8 mouse cellular contexts compared by ENCODE assay signal in genomic region chr17:24638840-24639239, GRCm38 (mm10). TPM values are rescaled to one million over a fixed set of nuclear protein-coding genes. Genes with fewer than 3 reads are reported as not detected.
A peak's percentile ranks its signal among the peaks of the same experiment; 100 is the strongest.
DNase-seq lines count a peak whose midpoint lies in the region; ATAC-seq and TF ChIP-seq lines count a peak whose summit lies in the region.

No protein-coding gene starts in this region.

- no peaks in the 10 kb centered on the region for H3K9me3 ChIP-seq in E14TG2a.4 (ENCODE audit: low read length)
- no peaks in the 10 kb centered on the region for H3K9me3 ChIP-seq in intestine, embryonic 15.5 days
- no peaks in the 10 kb centered on the region for H3K9me3 ChIP-seq in lung, embryonic 16.5 days (ENCODE audit: control insufficient read depth, low read length)

- ATAC-seq in intestine, embryonic 15.5 days = peak; percentile 81
- ATAC-seq in lung, embryonic 16.5 days (ENCODE audit: low read depth) = peak; percentile 91

- WGBS in intestine, embryonic 15.5 days = 53% methylated on average over 9 of the region's 9 CpGs
- 50% methylated on average over 9 of the region's 9 CpGs for WGBS in lung, embryonic 16.5 days

- peaks cover 92% of the 10 kb centered on the region for H3K4me1 ChIP-seq in E14TG2a.4 (replicated peaks; ENCODE audit: low read depth, low read length)
- H3K4me1 ChIP-seq in intestine, embryonic 15.5 days (replicated peaks) = peaks cover 22% of the 10 kb centered on the region
- peaks cover 12% of the 10 kb centered on the region for H3K4me1 ChIP-seq in lung, embryonic 16.5 days (replicated peaks; ENCODE audit: control insufficient read depth, insufficient read depth, low read length)

- H3K4me2 ChIP-seq in intestine, embryonic 15.5 days (replicated peaks) = no peak overlapping the region
- H3K4me2 ChIP-seq in lung, embryonic 16.5 days (ENCODE audit: low read depth, low read length) = no peak overlapping the region

- H3K27ac ChIP-seq in intestine, embryonic 15.5 days = peak overlapping the region; percentile 89
- peak overlapping the region; percentile 81 for H3K27ac ChIP-seq in lung, embryonic 16.5 days (ENCODE audit: low read length)

- H3K36me3 ChIP-seq in E14TG2a.4 (ENCODE audit: insufficient read depth, low read length) = peaks cover 72% of the 10 kb centered on the region
- peaks cover 6% of the 10 kb centered on the region; the same call in 1 of the 2 replicates for H3K36me3 ChIP-seq in intestine, embryonic 15.5 days
- H3K36me3 ChIP-seq in lung, embryonic 16.5 days (ENCODE audit: control insufficient read depth, insufficient read depth, low read length) = peaks cover 5% of the 10 kb centered on the region

- no peak for TF ChIP-seq CTCF in E14TG2a.4 (conservative IDR thresholded peaks at IDR 0.05; ENCODE audit: low read length)

- no peaks in the 10 kb centered on the region for H3K27me3 ChIP-seq in E14TG2a.4 (ENCODE audit: insufficient read depth, low read length)
- no peaks in the 10 kb centered on the region for H3K27me3 ChIP-seq in intestine, embryonic 15.5 days (replicated peaks)
- H3K27me3 ChIP-seq in lung, embryonic 16.5 days (ENCODE audit: control insufficient read depth, insufficient read depth, low read depth, low read length) = no peaks in the 10 kb centered on the region

- H3K9ac ChIP-seq in intestine, embryonic 15.5 days = peak overlapping the region; percentile 26; the same call in 1 of the 2 replicates
- no peak overlapping the region for H3K9ac ChIP-seq in lung, embryonic 16.5 days (ENCODE audit: low read length)

- H3K4me3 ChIP-seq in E14TG2a.4 (replicated peaks; ENCODE audit: low read length) = peak overlapping the region; percentile 80
- no peak overlapping the region for H3K4me3 ChIP-seq in intestine, embryonic 15.5 days (replicated peaks)
- H3K4me3 ChIP-seq in lung, embryonic 16.5 days (ENCODE audit: low read length) = no peak overlapping the region

- DNase-seq in heart, adult 11 months = peak; percentile 99
- no peak for DNase-seq in cerebellum, adult 11 months
- DNase-seq in layer of hippocampus, postnatal 14 days (ENCODE audit: low spot score in 2 of 2) = no peak
- no peak for DNase-seq in thymus, adult 18-20 months
- DNase-seq in gastrocnemius, postnatal 10 days = no peak

RNA-seq across cellular contexts. Expression of gene Nthl1, which starts 6.4 kb away (rescaled TPM):
- polyA plus RNA-seq in intestine, embryonic 15.5 days (2015; fragmentation: Nextera tagmentation; extraction: Ambion mirVana) = 15.6 and 18.1 TPM in 2 replicates
- polyA plus RNA-seq in lung, embryonic 16.5 days (2015; fragmentation: Nextera tagmentation; extraction: Ambion mirVana) = 17.6 and 17.9 TPM in 2 replicates
- total RNA-seq in layer of hippocampus, postnatal 14 days (2021) = 1 to 10 TPM; 3.9 to 5.3 TPM
- 1 to 10 TPM; 4.3 TPM for total RNA-seq in gastrocnemius, postnatal 10 days (2021)

RNA-seq across cellular contexts. Expression of gene Tsc2, which starts 6.4 kb away (rescaled TPM):
- polyA plus RNA-seq in intestine, embryonic 15.5 days (2015; fragmentation: Nextera tagmentation; extraction: Ambion mirVana) = 41.0 and 45.7 TPM in 2 replicates
- polyA plus RNA-seq in lung, embryonic 16.5 days (2015; fragmentation: Nextera tagmentation; extraction: Ambion mirVana) = 54.0 and 58.2 TPM in 2 replicates
- total RNA-seq in layer of hippocampus, postnatal 14 days (2021) = 100 to 1,000 TPM; 160 to 162 TPM
- 10 to 100 TPM; 51.7 to 61.1 TPM for total RNA-seq in gastrocnemius, postnatal 10 days (2021)

RNA-seq across cellular contexts. Expression of gene Slc9a3r2, which starts 11.3 kb away (rescaled TPM):
- polyA plus RNA-seq in intestine, embryonic 15.5 days (2015; fragmentation: Nextera tagmentation; extraction: Ambion mirVana) = 43.9 and 49.2 TPM in 2 replicates
- polyA plus RNA-seq in lung, embryonic 16.5 days (2015; fragmentation: Nextera tagmentation; extraction: Ambion mirVana) = 95.5 and 98.1 TPM in 2 replicates
- 10 to 100 TPM; 47.9 to 52.4 TPM for total RNA-seq in layer of hippocampus, postnatal 14 days (2021)
- 10 to 100 TPM; 30.1 to 33.4 TPM for total RNA-seq in gastrocnemius, postnatal 10 days (2021)

RNA-seq across cellular contexts. Expression of gene Npw, which starts 19.4 kb away (rescaled TPM):
- 0.30 and 0.56 TPM in 2 replicates for polyA plus RNA-seq in intestine, embryonic 15.5 days (2015; fragmentation: Nextera tagmentation; extraction: Ambion mirVana)
- 1.1 and 2.3 TPM in 2 replicates for polyA plus RNA-seq in lung, embryonic 16.5 days (2015; fragmentation: Nextera tagmentation; extraction: Ambion mirVana)
- total RNA-seq in layer of hippocampus, postnatal 14 days (2021) = 1 to 10 TPM; 3.7 to 3.9 TPM
- total RNA-seq in gastrocnemius, postnatal 10 days (2021) = not detected

RNA-seq across cellular contexts. Expression of gene Zfp598, which starts 30.6 kb away (rescaled TPM):
- polyA plus RNA-seq in intestine, embryonic 15.5 days (2015; fragmentation: Nextera tagmentation; extraction: Ambion mirVana) = 20.0 and 20.5 TPM in 2 replicates
- polyA plus RNA-seq in lung, embryonic 16.5 days (2015; fragmentation: Nextera tagmentation; extraction: Ambion mirVana) = 15.0 and 18.1 TPM in 2 replicates
- 10 to 100 TPM; 36.5 to 40.7 TPM for total RNA-seq in layer of hippocampus, postnatal 14 days (2021)
- 10 to 100 TPM; 18.0 to 21.0 TPM for total RNA-seq in gastrocnemius, postnatal 10 days (2021)
